Mouse (Mus musculus) neural tube, embryonic 15.5 days (tissue): ENCODE measurements around the gene Fgf12. TPM values are rescaled to one million over a fixed set of nuclear protein-coding genes. Genes with fewer than 3 reads are reported as not detected.

Source experiments
- ATAC-seq: fragments of 200-750 bp; cut with Nextera tagmentation; 2 replicates; pipeline ENCODE4 v1.8.0; 2017; ENCODE audit warnings: mild to moderate bottlenecking, moderate TSS enrichment, moderate library complexity; ENCODE audit not compliant: low FRiP score
- H3K27ac ChIP-seq: fragments of 300-500 bp; sonication (generic); replicated peaks from 2 replicates; pipeline ENCODE4 v1.5.1; 2015; ENCODE audit warnings: mild to moderate bottlenecking, inconsistent platforms
- H3K27me3 ChIP-seq: fragments of 300-500 bp; sonication (generic); replicated peaks from 2 replicates; pipeline ENCODE4 v1.6.1; 2015; ENCODE audit warnings: inconsistent platforms
- H3K36me3 ChIP-seq: fragments of 300-500 bp; sonication (generic); 2 replicates; pipeline ENCODE4 v1.6.1; 2015; ENCODE audit warnings: inconsistent platforms
- H3K4me1 ChIP-seq: fragments of 300-500 bp; sonication (generic); 2 replicates; pipeline ENCODE4 v1.6.1; 2015; ENCODE audit warnings: inconsistent platforms
- H3K4me2 ChIP-seq: fragments of 300-500 bp; sonication (generic); 2 replicates; pipeline ENCODE4 v1.6.1; 2015; ENCODE audit warnings: inconsistent platforms, mild to moderate bottlenecking, moderate library complexity
- H3K4me3 ChIP-seq: fragments of 300-500 bp; sonication (generic); replicated peaks from 2 replicates; pipeline ENCODE4 v1.5.1; 2015; ENCODE audit warnings: mild to moderate bottlenecking, inconsistent platforms
- H3K9ac ChIP-seq: fragments of 300-500 bp; sonication (generic); replicated peaks from 2 replicates; pipeline ENCODE4 v1.6.1; 2015; ENCODE audit warnings: mild to moderate bottlenecking, inconsistent platforms
- H3K9me3 ChIP-seq: fragments of 300-500 bp; sonication (generic); replicated peaks from 2 replicates; pipeline ENCODE4 v1.6.1; 2016; ENCODE audit warnings: inconsistent platforms
- WGBS: fragments of 180-500 bp; shearing (Covaris S2); methylation state at CpG from one replicate; pipeline ENCODE4 v1.1.7; 2015; ENCODE audit warnings: mixed read lengths; 5-methylcytosine and 5-hydroxymethylcytosine counted together
- polyA plus RNA-seq: library from polyadenylated mRNA; unstranded; fragments of >200 nt; fragmentation: Nextera tagmentation; extraction: Ambion mirVana; gene quantifications from 2 replicates; pipeline ENCODE4 v1.2.1, GENCODE M21; 2015

Gene Fgf12
- polyA plus RNA-seq, 1 experiment from 2014 or later = 72.5 TPM

- peaks cover 5% of the 10 kb centered on the region for H3K4me1 ChIP-seq
- no peaks in the 10 kb centered on the region for H3K9me3 ChIP-seq
- no peak overlapping the region for H3K27ac ChIP-seq
- 90% methylated on average over 9 of the region's 9 CpGs for WGBS
- H3K4me3 ChIP-seq = no peak overlapping the region
- H3K27me3 ChIP-seq = no peaks in the 10 kb centered on the region
- H3K9ac ChIP-seq = no peak overlapping the region
- no peak overlapping the region for H3K4me2 ChIP-seq
- H3K36me3 ChIP-seq = no peaks in the 10 kb centered on the region
- no peak for ATAC-seq
Observed at GRCm38 (mm10) chr16:28688861-28689385, 63.9 kb downstream of the Fgf12 start.

- H3K4me2 ChIP-seq = no peak overlapping the region
- H3K36me3 ChIP-seq = no peaks in the 10 kb centered on the region
- H3K27me3 ChIP-seq = no peaks in the 10 kb centered on the region
- no peak overlapping the region for H3K4me3 ChIP-seq
- no peaks in the 10 kb centered on the region for H3K4me1 ChIP-seq
- ATAC-seq = no peak
- WGBS = 91% methylated on average over 3 of the region's 3 CpGs
- no peak overlapping the region for H3K9ac ChIP-seq
- H3K27ac ChIP-seq = no peak overlapping the region
- H3K9me3 ChIP-seq = no peaks in the 10 kb centered on the region
Observed at GRCm38 (mm10) chr16:28681625-28682024, 71.2 kb downstream of the Fgf12 start.

- Histone ChIP-seq H3K4me3 (no peak overlapping the region), H3K27ac (no peak overlapping the region), H3K4me2 (no peak overlapping the region), H3K36me3 (no peaks in the 10 kb centered on the region), H3K9me3 (no peaks in the 10 kb centered on the region), H3K9ac (no peak overlapping the region), H3K27me3 (no peaks in the 10 kb centered on the region), H3K4me1 (no peaks in the 10 kb centered on the region)
- ATAC-seq = no peak
- WGBS = 83% methylated on average over 5 of the region's 5 CpGs
Observed at GRCm38 (mm10) chr16:28668815-28669347, 84.0 kb downstream of the Fgf12 start.

- no peaks in the 10 kb centered on the region for H3K36me3 ChIP-seq
- no peaks in the 10 kb centered on the region for H3K27me3 ChIP-seq
- ATAC-seq = no peak
- H3K4me3 ChIP-seq = no peak overlapping the region
- 0 out of 2 replicates have a peak, but pooled peaks cover 6% of the 10 kb centered on the region for H3K4me1 ChIP-seq
- 85% methylated on average over 10 of the region's 10 CpGs for WGBS
- H3K9me3 ChIP-seq = no peaks in the 10 kb centered on the region
- no peak overlapping the region for H3K4me2 ChIP-seq
- H3K9ac ChIP-seq = no peak overlapping the region
- no peak overlapping the region for H3K27ac ChIP-seq
Observed at GRCm38 (mm10) chr16:28652640-28653039, 100.2 kb downstream of the Fgf12 start.

- Histone ChIP-seq H3K27me3 (no peaks in the 10 kb centered on the region), H3K9me3 (no peaks in the 10 kb centered on the region), H3K36me3 (no peaks in the 10 kb centered on the region), H3K4me2 (no peak overlapping the region), H3K4me3 (no peak overlapping the region), H3K27ac (no peak overlapping the region), H3K9ac (no peak overlapping the region), H3K4me1 (0 out of 2 replicates have a peak, but pooled peaks cover 6% of the 10 kb centered on the region)
- 54% methylated on average over 3 of the region's 3 CpGs for WGBS
- no peak for ATAC-seq
Observed at GRCm38 (mm10) chr16:28650589-28650988, 102.3 kb downstream of the Fgf12 start.

- H3K27ac ChIP-seq = no peak overlapping the region
- no peak overlapping the region for H3K4me2 ChIP-seq
- no peaks in the 10 kb centered on the region for H3K4me1 ChIP-seq
- H3K9ac ChIP-seq = no peak overlapping the region
- no peaks in the 10 kb centered on the region for H3K27me3 ChIP-seq
- 89% methylated on average over 3 of the region's 3 CpGs for WGBS
- no peak overlapping the region for H3K4me3 ChIP-seq
- no peaks in the 10 kb centered on the region for H3K36me3 ChIP-seq
- H3K9me3 ChIP-seq = no peaks in the 10 kb centered on the region
- no peak for ATAC-seq
Observed at GRCm38 (mm10) chr16:28645030-28645429, 107.8 kb downstream of the Fgf12 start.

- Histone ChIP-seq H3K4me2 (no peak overlapping the region), H3K4me1 (no peaks in the 10 kb centered on the region), H3K36me3 (no peaks in the 10 kb centered on the region), H3K9ac (no peak overlapping the region), H3K27me3 (no peaks in the 10 kb centered on the region), H3K9me3 (no peaks in the 10 kb centered on the region), H3K4me3 (no peak overlapping the region), H3K27ac (no peak overlapping the region)
- 80% methylated on average over 5 of the region's 5 CpGs for WGBS
- no peak for ATAC-seq
Observed at GRCm38 (mm10) chr16:28631721-28632120, 121.1 kb downstream of the Fgf12 start.

- WGBS = 59% methylated on average over 11 of the region's 11 CpGs
- no peak overlapping the region for H3K9ac ChIP-seq
- H3K4me2 ChIP-seq = no peak overlapping the region
- no peak overlapping the region for H3K27ac ChIP-seq
- H3K4me3 ChIP-seq = no peak overlapping the region
- no peaks in the 10 kb centered on the region for H3K9me3 ChIP-seq
- no peaks in the 10 kb centered on the region for H3K36me3 ChIP-seq
- H3K27me3 ChIP-seq = no peaks in the 10 kb centered on the region
- ATAC-seq = no peak; the same call in 1 of the 2 replicates
- H3K4me1 ChIP-seq = no peaks in the 10 kb centered on the region
Observed at GRCm38 (mm10) chr16:28630771-28631484, 121.9 kb downstream of the Fgf12 start.

- Histone ChIP-seq H3K4me3 (no peak overlapping the region), H3K9me3 (no peaks in the 10 kb centered on the region), H3K27ac (no peak overlapping the region), H3K4me2 (no peak overlapping the region), H3K36me3 (no peaks in the 10 kb centered on the region), H3K4me1 (no peaks in the 10 kb centered on the region), H3K9ac (no peak overlapping the region), H3K27me3 (no peaks in the 10 kb centered on the region)
- no peak for ATAC-seq
- 79% methylated on average over 6 of the region's 6 CpGs for WGBS
Observed at GRCm38 (mm10) chr16:28626259-28626658, 126.6 kb downstream of the Fgf12 start.

GRCm38 (mm10) chr16:28625689-28626088, 127.2 kb downstream of the Fgf12 start:
- H3K9me3 ChIP-seq = no peaks in the 10 kb centered on the region
- H3K4me1 ChIP-seq = no peaks in the 10 kb centered on the region
- H3K36me3 ChIP-seq = no peaks in the 10 kb centered on the region
- H3K27ac ChIP-seq = no peak overlapping the region
- H3K4me2 ChIP-seq = no peak overlapping the region
- no peak overlapping the region for H3K4me3 ChIP-seq
- no peaks in the 10 kb centered on the region for H3K27me3 ChIP-seq
- ATAC-seq = no peak
- 67% methylated on average over 5 of the region's 5 CpGs for WGBS
- no peak overlapping the region for H3K9ac ChIP-seq

GRCm38 (mm10) chr16:28614412-28614811, 138.5 kb downstream of the Fgf12 start:
- H3K4me2 ChIP-seq = no peak overlapping the region
- H3K36me3 ChIP-seq = no peaks in the 10 kb centered on the region
- ATAC-seq = no peak
- no peak overlapping the region for H3K4me3 ChIP-seq
- no peak overlapping the region for H3K9ac ChIP-seq
- no peaks in the 10 kb centered on the region for H3K9me3 ChIP-seq
- WGBS = 90% methylated on average over 3 of the region's 3 CpGs
- no peak overlapping the region for H3K27ac ChIP-seq
- no peaks in the 10 kb centered on the region for H3K27me3 ChIP-seq
- H3K4me1 ChIP-seq = no peaks in the 10 kb centered on the region

- H3K9ac ChIP-seq = no peak overlapping the region
- ATAC-seq = no peak
- no peaks in the 10 kb centered on the region for H3K36me3 ChIP-seq
- no peak overlapping the region for H3K4me2 ChIP-seq
- H3K27ac ChIP-seq = no peak overlapping the region
- no peaks in the 10 kb centered on the region for H3K4me1 ChIP-seq
- H3K27me3 ChIP-seq = no peaks in the 10 kb centered on the region
- WGBS = 16% methylated on average over 3 of the region's 3 CpGs
- H3K9me3 ChIP-seq = no peaks in the 10 kb centered on the region
- no peak overlapping the region for H3K4me3 ChIP-seq
Observed at GRCm38 (mm10) chr16:28610940-28611339, 141.9 kb downstream of the Fgf12 start.
